Mouse (Mus musculus) testis, adult 10 weeks (tissue): ENCODE results near the gene Dnajb5. TPM values are rescaled to one million over a fixed set of nuclear protein-coding genes. Genes with fewer than 3 reads are reported as not detected.

Source experiments
- polyA plus RNA-seq: library from polyadenylated mRNA; stranded (reverse); fragments of 350-450 nt; fragmentation: Illumina TruSeq; extraction: RNeasy Lipid Tissue Mini Kit (QIAGEN cat#74804); gene quantifications from one replicate; pipeline ENCODE4 v1.2.3, GENCODE M21; 2014; ENCODE audit warnings: low read depth, low replicate concordance

The Dnajb5 gene
- polyA plus RNA-seq, result 1.1 TPM

GRCm38 (mm10) chr4:42949676-42950051 is at the start of gene Dnajb5:
Dnajb5 (plus strand) TSS chr4:42949814.

GRCm38 (mm10) chr4:42916617-42917401 is 32.8 kb upstream of the Dnajb5 start, which contains the start of gene Phf24:
Phf24 (plus strand) TSS chr4:42916660.

GRCm38 (mm10) chr4:42969304-42969703 is 19.7 kb downstream of the Dnajb5 start, which contains the start of gene 1700022I11Rik:
1700022I11Rik (plus strand) TSS chr4:42969604.

GRCm38 (mm10) chr4:43000141-43000986 is 50.8 kb downstream of the Dnajb5 start, which contains the start of gene Vcp:
Vcp (minus strand) TSS chr4:43000507.

Other genes with a start within 250 kb of the Dnajb5 start
- 35.6 TPM for gene 4930578G10Rik, start 214.3 kb upstream of the Dnajb5 start, polyA plus RNA-seq
- gene Ccl19, start 193.2 kb upstream of the Dnajb5 start, polyA plus RNA-seq, result not detected
- not detected for gene Ccl21a, start 175.8 kb upstream of the Dnajb5 start, polyA plus RNA-seq
- 17.8 TPM for gene Fam205a1, start 95.9 kb upstream of the Dnajb5 start, polyA plus RNA-seq
- gene Gm12394, start 93.0 kb upstream of the Dnajb5 start, polyA plus RNA-seq, result not detected
- 544 TPM for gene Fam205c, start 75.6 kb upstream of the Dnajb5 start, polyA plus RNA-seq
- 0.36 TPM for gene Phf24, start 33.2 kb upstream of the Dnajb5 start, polyA plus RNA-seq
- gene 1700022I11Rik, start 19.8 kb downstream of the Dnajb5 start, polyA plus RNA-seq, result 48.9 TPM
- 138 TPM for gene Vcp, start 50.7 kb downstream of the Dnajb5 start, polyA plus RNA-seq
- 20.7 TPM for gene Fancg, start 60.7 kb downstream of the Dnajb5 start, polyA plus RNA-seq
- gene Pigo, start 76.0 kb downstream of the Dnajb5 start, polyA plus RNA-seq, result 5.8 TPM
- gene Stoml2, start 81.9 kb downstream of the Dnajb5 start, polyA plus RNA-seq, result 6.3 TPM
- gene Fam214b, start 96.4 kb downstream of the Dnajb5 start, polyA plus RNA-seq, result 1.3 TPM
- gene Unc13b, start 109.1 kb downstream of the Dnajb5 start, polyA plus RNA-seq, result 21.3 TPM